Mouse (Mus musculus): ENCODE measurements around the gene Grin3b.

GRCm38 (mm10) chr10:79974668-79975067 lies 4.2 kb downstream of the Grin3b start:
- TF ChIP-seq CTCF (IDR thresholded peaks at IDR 0.05; ENCODE audit: low read depth, low read length): no peak
- no peak for TF ChIP-seq POLR2A (IDR thresholded peaks at IDR 0.05; ENCODE audit: borderline replicate concordance, low read depth, low read length)
